Mouse (Mus musculus) stomach, postnatal 0 days (tissue): Measurements from ENCODE around the gene Ssbp3. TPM values are rescaled to one million over a fixed set of nuclear protein-coding genes. Genes with fewer than 3 reads are reported as not detected.

Experiments
- ATAC-seq: fragments of 200-750 bp; cut with Nextera tagmentation; 2 replicates; pipeline ENCODE4 v1.8.0; 2017; ENCODE audit not compliant: low FRiP score, low TSS enrichment
- DNase-seq: peaks from one replicate; pipeline ENCODE4 v3.0.0-alpha.2; 2016; ENCODE audit warnings: low spot score
- H3K27ac ChIP-seq: fragments of 300-500 bp; sonication (generic); replicated peaks from 2 replicates; pipeline ENCODE4 v1.5.1; 2014; ENCODE audit warnings: mild to moderate bottlenecking, control low read depth
- H3K27me3 ChIP-seq: fragments of 300-500 bp; sonication (generic); 2 replicates; pipeline ENCODE4 v1.6.1; 2014; ENCODE audit warnings: low read length; ENCODE audit not compliant: control insufficient read depth, insufficient read depth
- H3K36me3 ChIP-seq: fragments of 300-500 bp; sonication (generic); 2 replicates; pipeline ENCODE4 v1.6.1; 2014; ENCODE audit warnings: low read length, mixed read lengths; ENCODE audit not compliant: control insufficient read depth, insufficient read depth
- H3K4me1 ChIP-seq: fragments of 300-500 bp; sonication (generic); replicated peaks from 2 replicates; pipeline ENCODE4 v1.6.1; 2014; ENCODE audit warnings: antibody characterized with exemption; ENCODE audit not compliant: control insufficient read depth, insufficient read depth
- H3K4me2 ChIP-seq: fragments of 300-500 bp; sonication (generic); replicated peaks from 2 replicates; pipeline ENCODE4 v1.6.1; 2014; ENCODE audit warnings: low read depth, mild to moderate bottlenecking, control low read depth, moderate library complexity
- H3K4me3 ChIP-seq: fragments of 300-500 bp; sonication (generic); 2 replicates; pipeline ENCODE4 v1.5.1; 2014; ENCODE audit warnings: low read depth, low read length, control low read depth
- H3K9ac ChIP-seq: fragments of 300-500 bp; sonication (generic); 2 replicates; pipeline ENCODE4 v1.6.1; 2014; ENCODE audit warnings: mild to moderate bottlenecking, low read length, control low read depth, mixed read lengths
- H3K9me3 ChIP-seq: fragments of 300-500 bp; sonication (generic); 2 replicates; pipeline ENCODE4 v1.6.1; 2016; ENCODE audit warnings: low read length; ENCODE audit not compliant: control insufficient read depth
- CTCF ChIP-seq: IDR thresholded peaks from 2 replicates; pipeline ENCODE4 v1.5.1; 2016; ENCODE audit warnings: antibody characterized with exemption, low read depth, mild to moderate bottlenecking, moderate library complexity
- EP300 ChIP-seq: optimal IDR thresholded peaks from 2 replicates; pipeline ENCODE3; 2016; ENCODE audit warnings: antibody characterized with exemption
- WGBS: fragments of 180-500 bp; shearing (Covaris S2); extraction: QIAGEN DNeasy Blood & Tissue Kit; methylation state at CpG from one replicate; pipeline ENCODE4 v1.1.7; 2014; 5-methylcytosine and 5-hydroxymethylcytosine counted together
- polyA plus RNA-seq: library from polyadenylated mRNA; unstranded; fragments of >200 nt; fragmentation: Nextera tagmentation; extraction: Ambion mirVana; gene quantifications from 2 replicates; pipeline ENCODE4 v1.2.1, GENCODE M21; 2015

The Ssbp3 gene
- polyA plus RNA-seq, 1 experiment from 2014 or later: 39.3 TPM

DNA sequence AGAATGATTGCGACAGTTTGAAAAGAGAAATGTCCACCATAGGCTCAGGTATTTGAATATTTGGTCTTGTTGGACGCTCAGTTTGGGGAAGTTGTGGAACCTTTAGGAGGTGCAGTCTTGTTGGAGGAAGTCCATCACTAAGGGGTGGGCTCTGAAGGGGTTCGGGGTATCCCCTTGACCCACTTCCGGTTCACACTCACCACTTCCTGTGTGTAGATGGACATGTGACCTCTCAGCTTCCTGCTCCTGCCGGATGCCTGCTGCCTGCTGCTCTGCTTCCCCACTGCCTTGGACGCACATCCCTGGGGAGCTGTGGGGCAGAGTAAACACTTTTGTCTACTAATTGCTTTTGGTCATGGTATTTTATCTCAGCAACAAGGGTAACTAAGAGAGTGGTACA, 29.4 kb upstream of the Ssbp3 start:
- Histone ChIP-seq H3K4me3 (no peak overlapping the region), H3K4me2 (no peak overlapping the region), H3K9ac (no peak overlapping the region), H3K9me3 (no peaks in the 10 kb centered on the region), H3K27ac (no peak overlapping the region), H3K36me3 (no peaks in the 10 kb centered on the region), H3K4me1 (no peaks in the 10 kb centered on the region), H3K27me3 (no peaks in the 10 kb centered on the region)
- ATAC-seq (no peak), DNase-seq (no peak)
- WGBS: 66% methylated on average over 6 of the region's 6 CpGs
- TF ChIP-seq EP300 (no peak), CTCF (no peak)

DNA sequence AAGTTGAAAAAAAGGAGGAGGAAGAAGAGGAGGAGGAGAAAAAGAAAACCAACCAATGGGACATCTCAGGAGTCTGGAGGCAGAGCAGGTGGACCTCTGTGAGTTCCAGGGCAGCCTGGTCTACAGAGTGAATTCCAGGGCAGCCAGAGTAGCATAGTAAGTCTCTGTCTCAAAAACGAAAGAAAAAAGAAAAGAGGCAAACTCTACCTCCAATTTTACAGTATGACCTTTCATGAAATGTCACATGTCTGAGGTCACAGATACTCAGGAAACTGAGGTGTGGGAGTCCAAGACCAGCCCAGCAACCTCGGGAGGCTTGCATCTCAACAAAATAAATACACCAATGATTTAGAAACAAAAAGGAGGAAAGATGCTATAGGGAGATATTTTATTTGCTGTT, 27.4 kb upstream of the Ssbp3 start:
- H3K36me3 ChIP-seq: no peaks in the 10 kb centered on the region
- H3K27me3 ChIP-seq: no peaks in the 10 kb centered on the region
- no peaks in the 10 kb centered on the region for H3K4me1 ChIP-seq
- no peak for ATAC-seq
- H3K27ac ChIP-seq: no peak overlapping the region
- 68% methylated on average over 2 of the region's 2 CpGs for WGBS
- no peak for DNase-seq
- H3K9me3 ChIP-seq: no peaks in the 10 kb centered on the region
- no peak overlapping the region for H3K9ac ChIP-seq
- no peak overlapping the region for H3K4me2 ChIP-seq
- no peak overlapping the region for H3K4me3 ChIP-seq
- TF ChIP-seq CTCF: no peak
- no peak for TF ChIP-seq EP300

DNA sequence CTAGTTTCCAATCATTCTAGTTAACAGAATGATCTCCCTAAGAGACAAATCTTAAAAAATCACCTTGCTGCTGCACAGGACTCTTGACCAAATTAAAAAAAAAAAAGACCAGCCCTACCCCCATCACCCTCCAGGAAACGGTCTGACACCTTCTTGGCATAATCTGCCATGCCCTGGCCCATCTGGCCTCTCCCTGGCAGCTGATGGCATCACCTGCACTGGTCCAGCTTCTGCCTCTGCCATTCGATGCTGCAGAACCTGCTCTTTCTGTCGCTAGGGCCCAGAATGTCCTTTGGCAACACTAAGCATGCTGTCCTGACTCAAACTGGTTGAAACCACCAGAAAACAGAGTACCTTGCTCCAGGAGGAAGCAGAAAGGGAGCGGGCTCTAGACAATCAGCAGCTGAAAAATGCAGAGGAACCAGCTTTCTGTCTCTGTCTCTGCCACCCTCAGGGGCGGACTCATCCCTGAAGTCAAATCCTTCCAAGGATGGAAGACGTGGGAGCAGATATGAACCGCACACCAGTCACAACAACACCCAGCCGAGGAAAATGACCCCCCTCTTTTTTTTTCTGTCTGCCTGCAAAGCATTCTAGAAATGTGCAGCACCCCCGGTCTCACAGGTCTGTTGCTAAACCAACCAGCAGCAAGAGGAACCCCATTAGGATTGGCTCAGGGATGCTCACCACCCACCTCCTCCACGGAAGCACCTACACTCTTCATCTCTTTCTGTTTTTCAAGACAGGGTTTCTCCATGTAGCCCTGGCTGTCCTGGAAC, 24.0 kb upstream of the Ssbp3 start:
- no peaks in the 10 kb centered on the region for H3K9me3 ChIP-seq
- no peaks in the 10 kb centered on the region for H3K4me1 ChIP-seq
- H3K27me3 ChIP-seq: no peaks in the 10 kb centered on the region
- no peak overlapping the region for H3K27ac ChIP-seq
- WGBS: 60% methylated on average over 10 of the region's 10 CpGs
- TF ChIP-seq CTCF (no peak), EP300 (no peak)
- H3K4me3 ChIP-seq: no peak overlapping the region
- ATAC-seq: no peak
- H3K36me3 ChIP-seq: no peaks in the 10 kb centered on the region
- DNase-seq: no peak
- H3K4me2 ChIP-seq: no peak overlapping the region
- H3K9ac ChIP-seq: no peak overlapping the region

DNA sequence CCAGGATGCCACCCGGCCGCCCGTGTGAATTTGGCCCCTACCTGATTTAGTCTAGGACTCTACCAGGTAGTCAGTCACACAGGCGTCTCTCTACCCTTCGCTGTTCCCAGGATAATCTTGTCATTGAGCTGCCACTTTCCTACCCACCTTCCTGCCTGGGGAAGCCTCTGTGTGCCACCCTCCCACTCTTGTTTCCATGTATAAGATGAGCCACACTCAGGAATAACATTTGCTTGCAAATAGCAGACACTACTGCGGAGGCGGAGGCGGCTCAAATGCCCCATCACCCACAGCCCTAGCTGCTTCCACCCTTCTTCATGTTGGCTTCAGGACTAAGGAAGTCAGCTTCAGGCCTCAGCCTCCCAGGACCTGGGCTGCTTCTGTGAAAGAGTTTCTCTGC, 14.4 kb upstream of the Ssbp3 start:
- H3K9ac ChIP-seq: no peak overlapping the region
- TF ChIP-seq EP300 (no peak), CTCF (no peak)
- ATAC-seq (no peak), DNase-seq (no peak)
- no peaks in the 10 kb centered on the region for H3K4me1 ChIP-seq
- no peak overlapping the region for H3K4me3 ChIP-seq
- H3K36me3 ChIP-seq: no peaks in the 10 kb centered on the region
- H3K27ac ChIP-seq: no peak overlapping the region
- H3K4me2 ChIP-seq: no peak overlapping the region
- no peaks in the 10 kb centered on the region for H3K9me3 ChIP-seq
- 86% methylated on average over 8 of the region's 8 CpGs for WGBS
- no peaks in the 10 kb centered on the region for H3K27me3 ChIP-seq

DNA sequence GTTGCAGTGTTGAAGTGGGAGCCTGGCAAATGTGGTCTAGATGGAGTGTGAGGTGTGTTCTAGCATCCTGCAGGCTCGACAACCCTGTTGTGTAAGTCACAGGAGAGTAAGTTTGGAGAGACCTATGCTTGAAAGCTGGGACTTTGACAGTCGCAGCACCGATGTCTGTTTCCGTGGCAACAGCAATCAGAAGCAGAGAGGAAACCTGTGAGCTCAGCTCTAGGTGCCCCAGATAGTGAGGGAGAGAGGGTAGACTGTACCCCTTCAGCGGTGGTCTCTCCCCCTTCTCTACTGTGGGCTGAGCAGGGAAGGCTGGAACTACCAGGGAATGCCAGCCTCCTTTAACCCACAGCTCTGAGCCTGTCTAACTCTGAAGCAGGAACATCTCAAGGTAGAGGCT, 11.6 kb upstream of the Ssbp3 start:
- no peak for DNase-seq
- WGBS: 55% methylated on average over 5 of the region's 5 CpGs
- H3K9ac ChIP-seq: no peak overlapping the region
- H3K36me3 ChIP-seq: no peaks in the 10 kb centered on the region
- H3K27ac ChIP-seq: no peak overlapping the region
- no peaks in the 10 kb centered on the region for H3K27me3 ChIP-seq
- no peak for ATAC-seq
- H3K9me3 ChIP-seq: no peaks in the 10 kb centered on the region
- H3K4me2 ChIP-seq: no peak overlapping the region
- no peak overlapping the region for H3K4me3 ChIP-seq
- TF ChIP-seq EP300 (no peak), CTCF (no peak)
- H3K4me1 ChIP-seq: no peaks in the 10 kb centered on the region

DNA sequence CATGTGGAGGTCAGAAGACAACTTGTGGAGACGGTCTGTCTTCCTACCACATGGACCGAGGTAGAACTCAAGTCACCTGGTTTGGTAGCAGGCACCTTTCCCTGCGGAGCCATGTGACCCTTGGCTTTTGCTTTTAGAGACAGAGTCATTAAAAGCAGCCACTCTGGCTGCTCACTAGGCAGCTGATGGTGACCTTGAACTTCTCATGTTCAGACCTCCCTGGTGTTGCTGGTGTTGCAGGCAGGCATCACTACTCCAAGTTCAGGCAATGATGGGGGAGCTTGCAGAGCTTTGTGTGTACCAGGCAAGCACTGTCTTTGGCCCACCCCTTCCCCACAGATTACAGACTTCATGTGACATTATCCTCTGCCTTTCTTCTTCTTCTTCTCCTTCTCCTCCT, 11.0 kb upstream of the Ssbp3 start:
- ATAC-seq (no peak), DNase-seq (no peak)
- H3K4me1 ChIP-seq: no peaks in the 10 kb centered on the region
- H3K27me3 ChIP-seq: no peaks in the 10 kb centered on the region
- H3K9me3 ChIP-seq: no peaks in the 10 kb centered on the region
- 66% methylated on average over 3 of the region's 3 CpGs for WGBS
- H3K4me3 ChIP-seq: no peak overlapping the region
- H3K36me3 ChIP-seq: no peaks in the 10 kb centered on the region
- H3K9ac ChIP-seq: no peak overlapping the region
- no peak overlapping the region for H3K4me2 ChIP-seq
- no peak overlapping the region for H3K27ac ChIP-seq
- TF ChIP-seq CTCF: no peak
- TF ChIP-seq EP300: no peak
